Mouse (Mus musculus): ENCODE results near the gene Grip1. TPM values are rescaled to one million over a fixed set of nuclear protein-coding genes. Genes with fewer than 3 reads are reported as not detected.

The Grip1 gene
- polyA plus RNA-seq, 1 experiment from 2014 or later: 5.0 TPM

GRCm38 (mm10) chr10:119496221-119496620, 42.6 kb downstream of the Grip1 start:
- no peak for ATAC-seq (ENCODE audit: insufficient number of reproducible peaks, insufficient read depth, low FRiP score, low TSS enrichment, low read depth)

GRCm38 (mm10) chr10:119521686-119522085, 68.1 kb downstream of the Grip1 start:
- H3K4me3 ChIP-seq (replicated peaks): no peak overlapping the region
- no peak overlapping the region for H3K27ac ChIP-seq
- WGBS: 92% methylated on average over 11 of the region's 11 CpGs
- no peak for ATAC-seq (ENCODE audit: insufficient number of reproducible peaks, insufficient read depth, low FRiP score, low TSS enrichment, low read depth)
- no peak overlapping the region for H3K9ac ChIP-seq (replicated peaks)
- no peaks in the 10 kb centered on the region for H3K36me3 ChIP-seq
- no peaks in the 10 kb centered on the region for H3K4me1 ChIP-seq (replicated peaks)
- H3K4me2 ChIP-seq: no peak overlapping the region
- no peaks in the 10 kb centered on the region for H3K27me3 ChIP-seq
- peaks cover 5% of the 10 kb centered on the region; the same call in 1 of the 2 replicates for H3K9me3 ChIP-seq

More at GRCm38 (mm10) chr10:119496221-119496620, 42.6 kb downstream of the Grip1 start:
- H3K36me3 ChIP-seq: no peaks in the 10 kb centered on the region
- H3K27me3 ChIP-seq: no peaks in the 10 kb centered on the region
- H3K9ac ChIP-seq (replicated peaks): no peak overlapping the region
- WGBS: 68% methylated on average over 5 of the region's 5 CpGs
- H3K4me3 ChIP-seq (replicated peaks): no peak overlapping the region
- H3K4me1 ChIP-seq (replicated peaks): peaks cover 7% of the 10 kb centered on the region
- no peak overlapping the region for H3K4me2 ChIP-seq
- H3K9me3 ChIP-seq: peaks cover 7% of the 10 kb centered on the region; the same call in 1 of the 2 replicates
- H3K27ac ChIP-seq: no peak overlapping the region

GRCm38 (mm10) chr10:119525730-119526129, 72.1 kb downstream of the Grip1 start:
- no peaks in the 10 kb centered on the region for H3K4me1 ChIP-seq (replicated peaks)
- no peak for ATAC-seq (ENCODE audit: insufficient number of reproducible peaks, insufficient read depth, low FRiP score, low TSS enrichment, low read depth)
- no peak overlapping the region for H3K9ac ChIP-seq (replicated peaks)
- no peak overlapping the region for H3K4me3 ChIP-seq (replicated peaks)
- no peaks in the 10 kb centered on the region for H3K27me3 ChIP-seq
- 93% methylated on average over 3 of the region's 3 CpGs for WGBS
- H3K9me3 ChIP-seq: no peaks in the 10 kb centered on the region
- H3K4me2 ChIP-seq: no peak overlapping the region
- no peaks in the 10 kb centered on the region for H3K36me3 ChIP-seq
- H3K27ac ChIP-seq: no peak overlapping the region

- 77% methylated on average over 4 of the region's 4 CpGs for WGBS
- no peak overlapping the region for H3K4me2 ChIP-seq
- ATAC-seq (ENCODE audit: insufficient number of reproducible peaks, insufficient read depth, low FRiP score, low TSS enrichment, low read depth): no peak
Measured at GRCm38 (mm10) chr10:119534852-119535251, 81.2 kb downstream of the Grip1 start.

GRCm38 (mm10) chr10:119541655-119542054, 88.0 kb downstream of the Grip1 start:
- no peak for ATAC-seq (ENCODE audit: insufficient number of reproducible peaks, insufficient read depth, low FRiP score, low TSS enrichment, low read depth)
- Histone ChIP-seq H3K4me2 (no peak overlapping the region), H3K27ac (no peak overlapping the region), H3K9me3 (0 out of 2 replicates have a peak, but pooled peaks cover 6% of the 10 kb centered on the region), H3K9ac (replicated peaks) (no peak overlapping the region), H3K4me1 (replicated peaks) (no peaks in the 10 kb centered on the region), H3K36me3 (no peaks in the 10 kb centered on the region), H3K27me3 (no peaks in the 10 kb centered on the region), H3K4me3 (replicated peaks) (no peak overlapping the region)
- whole genome bisulfite sequencing: 89% methylated on average over 4 of the region's 4 CpGs

More at GRCm38 (mm10) chr10:119534852-119535251, 81.2 kb downstream of the Grip1 start:
- Histone ChIP-seq H3K9me3 (no peaks in the 10 kb centered on the region), H3K27me3 (no peaks in the 10 kb centered on the region), H3K4me3 (replicated peaks) (no peak overlapping the region), H3K27ac (no peak overlapping the region), H3K9ac (replicated peaks) (no peak overlapping the region), H3K4me1 (replicated peaks) (no peaks in the 10 kb centered on the region), H3K36me3 (no peaks in the 10 kb centered on the region)

GRCm38 (mm10) chr10:119543771-119544170, 90.1 kb downstream of the Grip1 start:
- Histone ChIP-seq H3K4me3 (replicated peaks) (no peak overlapping the region), H3K36me3 (no peaks in the 10 kb centered on the region), H3K4me1 (replicated peaks) (no peaks in the 10 kb centered on the region), H3K4me2 (no peak overlapping the region), H3K9me3 (0 out of 2 replicates have a peak, but pooled peaks cover 6% of the 10 kb centered on the region), H3K9ac (replicated peaks) (no peak overlapping the region), H3K27ac (no peak overlapping the region), H3K27me3 (no peaks in the 10 kb centered on the region)
- 54% methylated on average over 7 of the region's 7 CpGs for WGBS
- ATAC-seq (ENCODE audit: insufficient number of reproducible peaks, insufficient read depth, low FRiP score, low TSS enrichment, low read depth): no peak

GRCm38 (mm10) chr10:119544743-119545142, 91.1 kb downstream of the Grip1 start:
- no peak for ATAC-seq (ENCODE audit: insufficient number of reproducible peaks, insufficient read depth, low FRiP score, low TSS enrichment, low read depth)
- WGBS: 75% methylated on average over 9 of the region's 9 CpGs

GRCm38 (mm10) chr10:119547875-119548274, 94.2 kb downstream of the Grip1 start:
- no peak overlapping the region for H3K9ac ChIP-seq (replicated peaks)
- no peaks in the 10 kb centered on the region for H3K9me3 ChIP-seq
- H3K4me2 ChIP-seq: no peak overlapping the region
- no peaks in the 10 kb centered on the region for H3K27me3 ChIP-seq
- no peaks in the 10 kb centered on the region for H3K36me3 ChIP-seq
- no peak overlapping the region for H3K4me3 ChIP-seq (replicated peaks)
- no peak overlapping the region for H3K27ac ChIP-seq
- no peak for ATAC-seq (ENCODE audit: insufficient number of reproducible peaks, insufficient read depth, low FRiP score, low TSS enrichment, low read depth)
- H3K4me1 ChIP-seq (replicated peaks): no peaks in the 10 kb centered on the region
- WGBS: 90% methylated on average over 5 of the region's 5 CpGs

More at GRCm38 (mm10) chr10:119544743-119545142, 91.1 kb downstream of the Grip1 start:
- no peak overlapping the region for H3K9ac ChIP-seq (replicated peaks)
- 0 out of 2 replicates have a peak, but pooled peaks cover 6% of the 10 kb centered on the region for H3K9me3 ChIP-seq
- no peaks in the 10 kb centered on the region for H3K36me3 ChIP-seq
- no peak overlapping the region for H3K4me2 ChIP-seq
- H3K27ac ChIP-seq: no peak overlapping the region
- no peaks in the 10 kb centered on the region for H3K27me3 ChIP-seq
- H3K4me1 ChIP-seq (replicated peaks): no peaks in the 10 kb centered on the region
- H3K4me3 ChIP-seq (replicated peaks): no peak overlapping the region

- no peaks in the 10 kb centered on the region for H3K36me3 ChIP-seq
- H3K4me2 ChIP-seq: no peak overlapping the region
- H3K27me3 ChIP-seq: no peaks in the 10 kb centered on the region
- H3K9ac ChIP-seq (replicated peaks): no peak overlapping the region
- ATAC-seq (ENCODE audit: insufficient number of reproducible peaks, insufficient read depth, low FRiP score, low TSS enrichment, low read depth): no peak
- 90% methylated on average over 10 of the region's 10 CpGs for WGBS
- no peak overlapping the region for H3K27ac ChIP-seq
- H3K4me1 ChIP-seq (replicated peaks): no peaks in the 10 kb centered on the region
- no peaks in the 10 kb centered on the region for H3K9me3 ChIP-seq
- no peak overlapping the region for H3K4me3 ChIP-seq (replicated peaks)
Measured at GRCm38 (mm10) chr10:119548774-119549173, 95.1 kb downstream of the Grip1 start.

GRCm38 (mm10) chr10:119550630-119551029, 97.0 kb downstream of the Grip1 start:
- no peak for ATAC-seq (ENCODE audit: insufficient number of reproducible peaks, insufficient read depth, low FRiP score, low TSS enrichment, low read depth)
- no peak overlapping the region for H3K9ac ChIP-seq (replicated peaks)
- H3K4me3 ChIP-seq (replicated peaks): no peak overlapping the region
- H3K4me2 ChIP-seq: no peak overlapping the region
- H3K27me3 ChIP-seq: no peaks in the 10 kb centered on the region
- H3K9me3 ChIP-seq: no peaks in the 10 kb centered on the region
- WGBS: 86% methylated on average over 6 of the region's 6 CpGs
- no peak overlapping the region for H3K27ac ChIP-seq
- no peaks in the 10 kb centered on the region for H3K4me1 ChIP-seq (replicated peaks)
- H3K36me3 ChIP-seq: no peaks in the 10 kb centered on the region

- Histone ChIP-seq H3K36me3 (no peaks in the 10 kb centered on the region), H3K27me3 (no peaks in the 10 kb centered on the region), H3K4me2 (no peak overlapping the region), H3K4me3 (replicated peaks) (no peak overlapping the region), H3K9ac (replicated peaks) (no peak overlapping the region), H3K4me1 (replicated peaks) (peaks cover 4% of the 10 kb centered on the region), H3K27ac (no peak overlapping the region), H3K9me3 (no peaks in the 10 kb centered on the region)
- ATAC-seq (ENCODE audit: insufficient number of reproducible peaks, insufficient read depth, low FRiP score, low TSS enrichment, low read depth): no peak
- WGBS: 70% methylated on average over 7 of the region's 7 CpGs
Measured at GRCm38 (mm10) chr10:119556346-119556745, 102.7 kb downstream of the Grip1 start.

- 93% methylated on average over 7 of the region's 7 CpGs for WGBS
- Histone ChIP-seq H3K4me2 (no peak overlapping the region), H3K4me3 (replicated peaks) (no peak overlapping the region), H3K27me3 (no peaks in the 10 kb centered on the region), H3K36me3 (no peaks in the 10 kb centered on the region), H3K9ac (replicated peaks) (no peak overlapping the region), H3K9me3 (no peaks in the 10 kb centered on the region), H3K27ac (no peak overlapping the region), H3K4me1 (replicated peaks) (peaks cover 10% of the 10 kb centered on the region)
- ATAC-seq (ENCODE audit: insufficient number of reproducible peaks, insufficient read depth, low FRiP score, low TSS enrichment, low read depth): no peak
Measured at GRCm38 (mm10) chr10:119558432-119558831, 104.8 kb downstream of the Grip1 start.

Data from limb, embryonic 12.5 days (tissue).